Mouse (Mus musculus): ENCODE results near the gene Hint1. TPM values are rescaled to one million over a fixed set of nuclear protein-coding genes. Genes with fewer than 3 reads are reported as not detected.

Gene Hint1
- polyA plus RNA-seq, 1 experiment from 2014 or later = 644 TPM

DNA sequence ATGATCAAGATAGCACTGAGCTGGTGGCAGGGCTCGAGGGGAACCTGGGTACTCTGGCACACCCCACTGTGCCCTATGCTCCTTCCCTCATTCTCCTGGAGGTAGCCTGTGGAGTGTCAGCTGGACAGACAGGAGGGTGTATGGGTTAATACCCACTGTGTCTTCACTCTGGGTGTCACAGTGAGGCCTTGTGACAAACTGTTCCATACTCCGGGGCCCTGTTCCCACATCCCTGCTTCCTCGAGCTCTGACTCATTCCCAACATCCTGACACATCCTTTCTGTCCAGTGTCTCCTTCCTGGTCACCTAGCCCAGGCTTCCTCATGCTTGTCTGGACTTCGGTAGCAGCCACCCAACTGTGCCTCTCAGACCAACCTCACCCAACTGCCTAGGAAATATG is 40.3 kb downstream of the Hint1 start:
- Histone ChIP-seq H3K4me3 (no peak overlapping the region), H3K36me3 (replicated peaks) (peaks cover 36% of the 10 kb centered on the region), H3K27me3 (replicated peaks; ENCODE audit: low read depth, poor library complexity, severe bottlenecking) (peaks cover 9% of the 10 kb centered on the region; the same call in 1 of the 2 replicates), H3K27ac (replicated peaks) (no peak overlapping the region), H3K9me3 (no peaks in the 10 kb centered on the region), H3K4me1 (peaks cover 28% of the 10 kb centered on the region)
- DNase-seq (ENCODE audit: low spot score) = no peak
- WGBS = 82% methylated on average over 4 of the region's 4 CpGs

DNA sequence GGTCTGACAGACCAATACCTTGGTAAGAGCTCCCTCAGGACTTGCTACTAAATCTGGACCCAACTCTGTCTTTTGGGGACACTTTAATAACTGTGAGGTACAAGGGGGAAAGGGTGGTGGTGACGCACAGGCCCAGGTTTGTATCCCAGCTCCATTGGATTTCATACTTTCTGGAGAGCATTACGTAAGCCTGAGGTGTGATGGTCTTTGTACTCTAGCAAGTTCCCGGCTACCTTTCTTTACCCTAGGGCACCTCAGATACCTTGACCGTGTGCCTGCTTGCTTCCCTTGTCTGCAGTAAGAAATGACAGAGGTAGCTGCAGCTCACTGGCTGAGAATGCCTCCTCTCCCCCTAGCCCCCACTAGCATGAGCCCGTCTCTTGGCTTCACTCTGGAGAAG is 41.1 kb downstream of the Hint1 start:
- H3K9me3 ChIP-seq = no peaks in the 10 kb centered on the region
- WGBS = 93% methylated on average over 5 of the region's 5 CpGs

DNA sequence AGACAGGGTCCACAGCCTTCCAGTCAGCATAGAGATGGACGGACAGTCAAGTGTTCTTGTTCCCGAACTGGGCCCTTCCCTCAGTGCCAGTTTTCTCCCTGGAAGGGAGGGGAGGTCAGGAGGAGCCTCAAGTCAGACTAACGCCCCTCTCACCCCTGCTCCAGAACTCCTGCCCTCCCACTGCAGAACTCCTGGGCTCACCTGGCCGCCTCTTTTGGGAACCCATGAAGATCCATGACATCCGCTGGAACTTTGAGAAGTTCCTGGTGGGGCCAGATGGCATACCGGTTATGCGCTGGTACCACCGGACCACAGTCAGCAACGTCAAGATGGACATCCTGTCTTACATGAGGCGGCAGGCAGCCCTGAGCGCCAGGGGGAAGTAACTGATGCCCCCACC is 43.1 kb downstream of the Hint1 start:
- 91% methylated on average over 11 of the region's 11 CpGs for WGBS
- DNase-seq (ENCODE audit: low spot score) = no peak

More for the DNA sequence above, 41.1 kb downstream of the Hint1 start:
- H3K27me3 ChIP-seq (replicated peaks; ENCODE audit: low read depth, poor library complexity, severe bottlenecking) = 0 out of 2 replicates have a peak, but pooled peaks cover 9% of the 10 kb centered on the region
- peaks cover 27% of the 10 kb centered on the region for H3K4me1 ChIP-seq
- no peak overlapping the region for H3K4me3 ChIP-seq
- peaks cover 43% of the 10 kb centered on the region for H3K36me3 ChIP-seq (replicated peaks)
- DNase-seq (ENCODE audit: low spot score) = no peak
- no peak overlapping the region for H3K27ac ChIP-seq (replicated peaks)

DNA sequence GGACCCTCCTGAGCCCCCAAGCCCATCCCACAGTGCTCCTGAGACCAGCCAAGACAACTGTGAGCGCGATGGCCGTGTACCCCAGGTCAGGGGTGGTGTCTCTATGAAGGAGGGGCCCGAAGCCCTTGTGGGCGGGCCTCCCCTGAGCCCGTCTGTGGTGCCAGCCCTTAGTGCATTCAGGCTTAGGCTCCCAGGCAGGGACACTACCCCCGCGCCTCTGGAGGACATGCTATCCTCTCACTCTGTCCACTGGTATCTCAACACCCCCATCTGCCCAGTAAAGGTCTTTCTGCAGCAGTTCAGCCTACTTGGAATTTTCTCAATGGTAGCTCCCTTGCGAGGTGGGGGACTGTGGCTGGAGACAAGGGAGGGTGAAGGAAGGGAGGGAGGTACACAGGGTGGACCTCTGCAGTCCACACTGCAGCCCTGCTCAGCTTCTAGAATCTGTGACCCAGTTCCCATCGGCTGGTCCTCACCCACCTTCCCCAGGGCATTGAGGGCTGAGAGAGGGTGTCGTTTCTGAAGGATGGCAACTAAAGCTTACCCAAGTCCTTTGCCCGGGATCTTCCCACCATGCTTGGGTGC is 44.0 kb downstream of the Hint1 start:
- DNase-seq (ENCODE audit: low spot score) = no peak
- Histone ChIP-seq H3K36me3 (replicated peaks) (peaks cover 59% of the 10 kb centered on the region), H3K4me3 (no peak overlapping the region), H3K9me3 (no peaks in the 10 kb centered on the region), H3K27me3 (replicated peaks; ENCODE audit: low read depth, poor library complexity, severe bottlenecking) (no peaks in the 10 kb centered on the region), H3K27ac (replicated peaks) (no peak overlapping the region), H3K4me1 (no peaks in the 10 kb centered on the region)
- WGBS = 85% methylated on average over 12 of the region's 12 CpGs

More for the DNA sequence above, 43.1 kb downstream of the Hint1 start:
- Histone ChIP-seq H3K4me1 (peaks cover 7% of the 10 kb centered on the region), H3K27ac (replicated peaks) (no peak overlapping the region), H3K27me3 (replicated peaks; ENCODE audit: low read depth, poor library complexity, severe bottlenecking) (no peaks in the 10 kb centered on the region), H3K4me3 (no peak overlapping the region), H3K9me3 (no peaks in the 10 kb centered on the region), H3K36me3 (replicated peaks) (peaks cover 52% of the 10 kb centered on the region)

DNA sequence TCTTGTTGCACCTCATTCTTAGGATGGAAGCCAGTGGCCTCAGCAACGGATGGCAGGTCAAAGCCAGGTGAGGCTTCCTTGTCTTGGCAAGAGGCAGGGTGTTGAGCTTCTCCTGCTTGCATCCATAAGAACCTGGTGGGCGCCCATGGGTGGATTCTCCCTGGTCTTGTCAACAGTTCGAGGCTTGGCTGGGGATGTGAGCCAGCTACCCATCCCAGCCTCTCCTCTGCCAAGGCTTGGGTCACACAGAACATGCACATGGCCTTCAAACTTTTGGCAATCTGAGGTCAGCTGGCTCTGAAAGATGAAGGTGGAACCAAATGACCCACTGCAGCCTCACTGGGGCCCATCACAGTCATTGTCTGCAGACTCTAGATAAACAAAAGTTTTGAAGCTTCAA is 45.0 kb downstream of the Hint1 start:
- Histone ChIP-seq H3K4me3 (no peak overlapping the region), H3K36me3 (replicated peaks) (peaks cover 63% of the 10 kb centered on the region), H3K27ac (replicated peaks) (no peak overlapping the region), H3K27me3 (replicated peaks; ENCODE audit: low read depth, poor library complexity, severe bottlenecking) (no peaks in the 10 kb centered on the region), H3K9me3 (no peaks in the 10 kb centered on the region), H3K4me1 (no peaks in the 10 kb centered on the region)
- DNase-seq (ENCODE audit: low spot score) = no peak
- WGBS = 81% methylated on average over 3 of the region's 3 CpGs

DNA sequence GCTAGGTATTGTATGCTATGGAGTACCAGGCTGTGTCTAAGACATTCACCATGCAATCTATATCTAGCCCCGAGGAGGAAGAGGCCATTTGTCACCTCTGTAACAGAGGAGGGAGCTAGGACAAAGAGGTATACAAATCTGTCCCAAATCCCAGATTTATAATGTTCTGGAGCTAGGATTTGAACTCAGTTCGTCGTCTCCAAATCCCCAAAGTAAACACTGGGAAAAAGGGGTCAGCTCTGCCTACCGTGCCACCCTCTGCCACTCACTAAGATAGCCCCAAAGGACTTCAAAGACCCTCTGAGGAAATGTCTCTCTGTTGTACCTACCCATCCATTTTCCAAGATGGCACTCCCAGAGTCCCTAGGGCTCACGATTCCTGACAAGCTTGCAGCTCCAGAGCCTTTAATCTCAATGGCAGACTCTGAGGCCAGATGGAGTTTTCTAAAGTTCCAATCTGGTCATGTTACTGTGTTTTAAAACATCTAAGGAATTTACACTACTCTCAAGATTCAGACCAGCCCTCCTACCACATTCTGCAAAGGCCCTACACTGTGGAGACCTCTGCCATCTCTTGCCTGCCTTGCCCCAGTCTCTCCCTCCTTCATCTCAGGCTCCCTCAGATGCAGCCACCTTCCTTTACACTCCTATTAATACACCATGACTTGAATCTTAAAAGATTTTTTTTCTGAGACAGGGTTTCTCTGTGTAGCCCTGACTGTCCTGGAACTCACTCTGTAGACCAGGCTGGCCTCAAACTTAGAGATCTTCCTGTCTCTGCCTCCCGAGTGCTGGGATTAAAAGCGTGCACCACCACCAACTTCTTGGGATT is 45.7 kb downstream of the Hint1 start:
- Histone ChIP-seq H3K4me1 (no peaks in the 10 kb centered on the region), H3K27me3 (replicated peaks; ENCODE audit: low read depth, poor library complexity, severe bottlenecking) (no peaks in the 10 kb centered on the region), H3K4me3 (no peak overlapping the region), H3K27ac (replicated peaks) (no peak overlapping the region), H3K36me3 (replicated peaks) (peaks cover 70% of the 10 kb centered on the region), H3K9me3 (no peaks in the 10 kb centered on the region)
- WGBS = 90% methylated on average over 7 of the region's 7 CpGs
- no peak for DNase-seq (ENCODE audit: low spot score)

DNA sequence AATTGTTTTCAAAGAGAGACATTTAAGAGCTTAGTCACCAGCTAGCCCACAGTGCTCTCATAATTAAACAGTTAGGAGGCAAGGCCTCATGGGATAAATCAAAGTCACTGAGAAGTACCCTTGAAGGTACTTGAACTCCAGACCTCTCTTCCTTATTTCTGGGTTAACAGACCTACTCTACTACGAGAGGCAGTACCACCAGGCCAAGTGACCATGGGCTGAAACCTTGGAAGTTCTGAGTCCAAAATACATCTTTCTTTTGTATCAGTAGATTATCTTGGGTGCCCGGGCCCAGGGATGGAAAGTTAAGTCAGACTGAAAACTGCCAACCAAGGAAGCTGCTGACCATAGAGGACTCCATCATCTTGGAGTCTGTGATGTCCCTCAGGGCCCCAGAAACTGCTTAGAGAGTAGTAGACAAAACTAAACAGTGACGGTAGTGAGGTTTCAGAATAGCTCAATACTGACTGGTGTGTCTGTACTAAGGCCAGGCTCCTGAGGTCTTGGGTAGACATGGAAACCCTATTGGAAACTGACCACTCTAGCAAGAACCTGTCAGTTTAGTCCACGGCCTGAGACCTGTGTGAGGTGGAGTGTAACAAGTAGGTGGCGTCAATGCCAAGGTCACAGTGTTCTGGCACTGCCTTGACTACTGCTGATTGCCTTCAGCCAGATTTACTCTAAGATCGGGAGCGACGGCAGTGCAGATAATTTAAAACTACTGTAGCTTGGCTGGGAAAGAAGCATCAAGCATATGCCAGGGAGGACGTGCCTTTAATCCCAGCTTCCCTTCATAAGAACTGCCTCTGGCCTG is 46.5 kb downstream of the Hint1 start:
- 89% methylated on average over 9 of the region's 9 CpGs for WGBS
- H3K4me1 ChIP-seq = no peaks in the 10 kb centered on the region
- no peaks in the 10 kb centered on the region for H3K9me3 ChIP-seq
- peaks cover 78% of the 10 kb centered on the region for H3K36me3 ChIP-seq (replicated peaks)
- no peak for DNase-seq (ENCODE audit: low spot score)
- no peak overlapping the region for H3K4me3 ChIP-seq
- no peak overlapping the region for H3K27ac ChIP-seq (replicated peaks)
- no peaks in the 10 kb centered on the region for H3K27me3 ChIP-seq (replicated peaks; ENCODE audit: low read depth, poor library complexity, severe bottlenecking)

DNA sequence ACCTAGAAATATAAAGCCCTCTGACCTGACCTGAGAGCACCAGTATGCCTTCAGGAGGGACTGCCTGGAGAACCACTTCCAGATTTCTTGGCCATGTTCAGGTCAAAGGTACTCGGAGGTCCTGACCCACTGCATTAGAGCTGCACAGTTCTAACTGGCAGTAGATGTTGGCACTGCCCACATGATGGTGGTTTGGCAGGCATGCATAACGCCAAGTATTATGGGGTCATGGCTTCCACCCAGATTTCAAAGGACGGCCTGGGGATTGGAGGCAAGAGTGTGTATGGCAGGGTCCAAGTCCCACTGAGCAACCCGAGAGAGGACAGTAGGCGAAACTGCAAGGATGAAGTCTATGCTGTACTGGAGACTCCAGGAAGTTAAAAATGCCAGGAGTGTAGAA is 47.7 kb downstream of the Hint1 start:
- no peaks in the 10 kb centered on the region for H3K27me3 ChIP-seq (replicated peaks; ENCODE audit: low read depth, poor library complexity, severe bottlenecking)
- peaks cover 80% of the 10 kb centered on the region for H3K36me3 ChIP-seq (replicated peaks)
- H3K9me3 ChIP-seq = no peaks in the 10 kb centered on the region
- WGBS = 90% methylated on average over 5 of the region's 5 CpGs
- H3K27ac ChIP-seq (replicated peaks) = no peak overlapping the region
- no peak overlapping the region for H3K4me3 ChIP-seq
- DNase-seq (ENCODE audit: low spot score) = no peak
- no peaks in the 10 kb centered on the region for H3K4me1 ChIP-seq

DNA sequence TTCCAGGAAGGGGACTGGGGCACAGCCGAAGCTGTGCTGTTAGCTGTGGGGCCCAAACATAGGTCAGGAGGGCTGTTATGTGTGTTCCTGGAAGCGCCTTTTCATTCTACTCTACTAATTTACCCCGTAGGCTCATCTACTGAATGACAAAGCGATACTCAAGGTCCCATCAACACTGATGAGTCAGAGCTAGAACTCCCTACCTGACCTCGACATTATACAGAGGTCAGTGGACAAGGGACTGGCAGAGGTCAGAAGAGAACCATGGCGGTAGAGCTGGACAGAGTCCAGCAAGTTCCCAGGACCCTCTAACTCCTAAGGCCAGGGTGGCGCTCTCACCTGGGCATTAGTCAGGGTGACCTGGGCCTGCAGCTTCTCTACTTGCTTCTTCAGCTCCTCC is 51.3 kb downstream of the Hint1 start:
- H3K27ac ChIP-seq (replicated peaks) = no peak overlapping the region

DNA sequence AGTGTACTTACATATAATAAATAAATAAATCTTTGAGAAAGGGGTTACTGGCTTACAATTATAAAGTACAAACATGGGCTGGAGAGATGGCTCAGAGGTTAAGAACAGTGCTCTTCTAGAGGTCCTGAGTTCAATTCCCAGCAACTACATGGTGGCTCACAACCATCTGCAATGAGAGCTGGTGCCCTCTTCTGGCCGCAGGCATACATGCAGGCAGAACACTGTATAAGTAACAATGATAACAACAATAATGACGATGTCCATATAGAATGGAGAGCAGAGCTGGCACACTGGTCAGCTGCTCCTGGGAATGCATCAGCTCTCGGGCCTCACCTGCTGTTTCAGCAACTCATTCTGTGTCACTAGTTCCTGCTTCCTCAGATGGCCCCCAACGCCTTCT is 52.1 kb downstream of the Hint1 start:
- Histone ChIP-seq H3K4me3 (no peak overlapping the region), H3K9me3 (no peaks in the 10 kb centered on the region), H3K27me3 (replicated peaks; ENCODE audit: low read depth, poor library complexity, severe bottlenecking) (no peaks in the 10 kb centered on the region), H3K4me1 (peaks cover 16% of the 10 kb centered on the region), H3K36me3 (replicated peaks) (peaks cover 70% of the 10 kb centered on the region), H3K27ac (replicated peaks) (no peak overlapping the region)
- 86% methylated on average over 4 of the region's 4 CpGs for WGBS
- no peak for DNase-seq (ENCODE audit: low spot score)

More for the DNA sequence above, 51.3 kb downstream of the Hint1 start:
- Histone ChIP-seq H3K27me3 (replicated peaks; ENCODE audit: low read depth, poor library complexity, severe bottlenecking) (no peaks in the 10 kb centered on the region), H3K4me3 (no peak overlapping the region), H3K4me1 (peaks cover 16% of the 10 kb centered on the region), H3K9me3 (no peaks in the 10 kb centered on the region), H3K36me3 (replicated peaks) (peaks cover 63% of the 10 kb centered on the region)
- DNase-seq (ENCODE audit: low spot score) = no peak
- WGBS = 92% methylated on average over 7 of the region's 7 CpGs

All from embryonic facial prominence, embryonic 10.5 days (tissue).